Mouse (Mus musculus): ENCODE measurements at regions not wholly inside any gene's neighbourhood (a gene's known extent, or its start where the extent isn't known, plus 50 kb on each side); places are given as distances from the start of the nearest gene placed in this dataset.

- DNase-seq, result peak; percentile 23
These were observed 70.3 kb downstream of the Pctp start for GRCm38 (mm10) chr11:89932231-89932865.

GRCm38 (mm10) chr11:89929115-89929988 is 73.3 kb downstream of the Pctp start:
- DNase-seq, result no peak

DNA sequence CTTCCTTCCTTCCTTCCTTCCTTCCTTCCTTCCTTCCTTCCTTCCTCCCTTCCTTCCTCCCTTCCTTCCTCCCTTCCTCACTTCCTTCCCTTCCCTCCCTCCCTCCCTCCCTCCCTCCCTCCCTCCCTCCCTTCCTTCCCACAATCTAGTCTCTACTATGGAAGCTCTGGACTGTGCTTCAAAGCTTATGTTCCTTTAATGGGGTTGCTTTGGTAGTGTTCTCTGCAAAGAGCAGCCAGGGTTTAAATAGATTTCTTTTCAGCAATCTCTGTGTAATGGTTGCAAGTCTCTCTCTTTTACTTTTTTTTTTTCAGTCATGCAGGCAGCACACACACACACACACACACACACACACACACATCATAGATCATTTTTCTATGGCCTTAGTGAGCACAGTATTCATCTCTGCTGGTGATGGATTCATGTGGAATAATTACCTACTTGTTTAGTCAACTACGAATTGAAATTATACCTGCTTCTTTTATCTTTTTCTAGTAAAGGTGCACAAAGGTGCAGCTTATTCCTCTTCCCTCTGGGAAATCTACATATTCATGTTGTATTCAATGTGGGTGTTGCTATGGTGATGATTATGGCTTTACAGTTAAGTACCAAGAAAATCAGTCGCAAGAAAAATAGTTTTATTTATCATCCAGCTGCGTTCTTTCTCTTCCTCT is 75.1 kb downstream of the Pctp start:
- no peak for DNase-seq

GRCm38 (mm10) chr11:89922551-89922950 is 80.1 kb downstream of the Pctp start:
- no peak for DNase-seq

GRCm38 (mm10) chr11:89921146-89921545 is 81.5 kb downstream of the Pctp start:
- peak; percentile 66 for DNase-seq

DNA sequence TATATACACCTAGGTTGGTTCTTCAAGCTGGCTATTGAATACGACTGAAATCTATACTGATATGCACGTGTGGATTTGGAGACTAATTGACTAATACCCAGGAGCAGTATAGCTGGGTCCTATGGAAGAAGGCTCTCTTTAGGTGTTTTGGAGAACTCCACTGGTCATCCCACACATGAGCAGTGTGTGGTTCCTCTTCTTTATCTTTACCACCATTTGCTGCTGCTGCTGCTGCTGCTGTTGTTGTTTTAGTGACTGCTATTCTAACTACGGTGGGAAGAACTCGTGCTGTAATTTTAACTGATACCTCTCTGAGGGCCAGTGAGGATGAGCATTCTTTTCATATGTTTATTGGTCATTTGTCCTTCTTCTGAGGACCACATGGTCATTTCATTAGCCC is 86.9 kb downstream of the Pctp start:
- DNase-seq, result no peak

GRCm38 (mm10) chr11:89914577-89914976 is 88.1 kb downstream of the Pctp start:
- DNase-seq, result no peak

- peak; percentile 6 for DNase-seq
These were observed 101.4 kb downstream of the Pctp start for GRCm38 (mm10) chr11:89901241-89901740.

DNA sequence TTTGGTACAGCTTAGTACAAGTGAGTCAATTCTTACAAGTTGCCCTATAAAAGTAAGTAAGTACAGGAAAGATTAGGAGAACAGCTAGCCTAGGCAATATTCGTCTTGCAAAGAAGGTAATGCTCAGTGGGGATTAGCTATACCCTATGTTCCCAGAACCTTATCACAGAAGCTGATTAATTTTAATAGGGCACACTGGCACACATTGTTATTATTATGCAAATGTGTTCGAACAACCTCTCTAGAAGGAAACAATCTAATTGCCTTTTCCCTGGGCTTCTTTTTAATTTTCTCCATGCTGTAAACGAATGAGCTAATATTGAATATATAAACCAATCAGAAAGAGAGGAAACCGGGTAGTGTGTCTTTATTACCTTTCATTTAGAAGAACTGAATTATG is 104.2 kb downstream of the Pctp start:
- DNase-seq, result no peak

DNA sequence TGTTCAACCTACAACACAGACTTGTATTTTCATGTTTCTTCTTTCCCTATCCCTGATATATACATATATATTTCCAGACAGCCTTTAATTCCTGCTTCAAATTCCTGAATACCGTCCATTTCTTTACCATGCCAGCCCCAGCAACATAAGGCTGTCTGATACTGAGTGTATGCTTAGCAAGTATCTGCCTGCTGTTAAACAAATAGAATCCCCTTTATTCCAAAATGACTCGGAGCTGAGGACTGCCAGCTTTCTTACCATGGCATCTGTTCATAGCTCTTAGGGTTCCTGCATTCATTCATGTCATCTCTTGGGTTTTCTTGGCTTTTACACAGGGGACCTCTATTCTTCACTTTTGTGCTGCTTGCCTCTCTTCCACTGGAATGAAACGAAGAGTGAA is 105.8 kb downstream of the Pctp start:
- no peak for DNase-seq

DNA sequence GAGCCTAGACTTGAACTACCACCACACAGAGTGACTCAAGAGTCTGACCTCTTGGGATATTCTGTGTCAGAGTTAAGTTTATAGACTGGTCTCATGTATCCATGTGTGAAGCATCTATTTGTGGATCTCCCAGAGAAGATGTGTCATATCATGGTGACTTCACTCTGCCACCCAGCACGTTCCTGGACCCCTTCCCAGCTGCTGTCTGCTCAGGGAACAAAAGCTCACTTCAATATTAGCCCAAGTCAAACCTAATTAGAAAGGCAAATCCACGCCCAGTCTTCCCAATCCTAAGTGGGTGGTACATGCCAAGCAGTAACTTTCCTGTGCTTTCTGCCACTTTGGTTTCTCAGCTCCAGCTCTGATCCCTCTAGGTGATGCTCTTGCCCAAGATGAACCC is 94.1 kb upstream of the Ankfn1 start:
- no peak for DNase-seq

- peak; percentile 11 for DNase-seq
These were observed 90.1 kb upstream of the Ankfn1 start for GRCm38 (mm10) chr11:89867575-89867974.

- no peak for DNase-seq
These were observed 78.8 kb upstream of the Ankfn1 start for GRCm38 (mm10) chr11:89856184-89856769.

GRCm38 (mm10) chr11:89841853-89842252 is 64.4 kb upstream of the Ankfn1 start:
- no peak for DNase-seq

- DNase-seq, result peak; percentile 5
These were observed 62.3 kb upstream of the Ankfn1 start for GRCm38 (mm10) chr11:89839671-89840327.

GRCm38 (mm10) chr11:89837995-89838394 is 60.5 kb upstream of the Ankfn1 start:
- DNase-seq, result no peak

DNA sequence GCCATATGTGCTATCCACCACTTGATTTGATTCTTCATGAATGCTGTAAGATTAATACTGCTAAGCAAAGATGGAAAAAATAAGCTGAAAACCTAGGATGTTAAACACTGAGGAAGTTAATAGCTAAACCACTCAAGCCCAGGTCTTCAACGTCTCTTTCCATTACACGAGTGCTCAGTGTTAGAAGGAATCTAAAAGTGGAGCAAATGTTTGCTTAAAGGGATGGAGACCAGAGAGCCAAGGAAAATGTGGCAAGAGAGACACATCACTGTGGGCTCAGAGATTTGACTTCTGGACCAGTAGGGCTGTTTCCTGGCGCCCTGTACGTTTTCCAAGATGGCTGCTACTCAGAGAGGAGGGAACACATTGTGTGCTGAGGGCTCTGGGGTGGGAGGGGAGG is 59.4 kb upstream of the Ankfn1 start:
- DNase-seq, result no peak

DNA sequence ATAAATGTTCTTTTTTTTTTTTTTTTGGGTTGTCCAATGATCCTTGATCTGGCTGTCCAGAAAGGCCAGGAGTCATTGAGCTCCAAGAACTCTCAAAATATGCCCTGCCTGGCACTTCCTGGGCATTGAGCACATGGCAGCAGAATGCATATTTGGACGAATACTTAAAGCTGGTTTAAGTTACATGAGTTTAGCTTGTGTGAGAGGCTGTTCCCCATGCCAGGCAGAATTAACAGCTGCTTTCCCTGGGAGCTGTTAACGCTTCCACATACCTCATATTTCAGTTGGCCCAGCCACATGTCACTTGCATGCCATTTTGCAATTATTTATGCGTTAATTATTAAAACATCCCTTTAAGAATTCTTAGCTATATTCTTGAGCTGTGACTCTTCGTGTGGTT is 56.6 kb upstream of the Ankfn1 start:
- no peak for DNase-seq

DNA sequence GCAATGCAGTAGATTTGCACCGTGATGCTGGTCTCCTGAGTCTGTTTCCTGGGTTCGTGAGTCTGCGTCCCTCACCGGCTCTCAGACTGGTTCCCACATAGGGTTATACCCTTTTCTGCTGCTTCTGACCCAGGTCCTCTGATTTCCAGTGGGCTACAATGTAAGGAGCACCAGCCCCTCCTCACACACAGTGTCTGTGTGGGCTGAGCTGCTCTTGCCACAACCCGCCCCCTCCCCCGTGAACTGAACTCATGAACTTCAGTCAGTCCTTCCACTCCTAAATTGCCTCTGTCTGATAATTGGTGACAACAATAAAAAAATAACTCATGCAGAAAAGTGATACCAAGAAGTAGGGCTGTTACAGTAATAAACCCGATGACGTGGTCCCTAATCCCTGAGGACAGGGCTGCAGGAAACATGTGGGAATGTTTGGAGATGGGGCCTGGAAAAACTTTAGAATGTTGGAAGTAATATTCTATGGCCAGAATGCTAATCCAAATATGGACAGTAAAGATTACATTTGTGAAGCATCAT is 54.2 kb upstream of the Ankfn1 start:
- DNase-seq, result no peak

Measured in right cerebral cortex, adult 18-20 months (tissue).